Mouse (Mus musculus): ENCODE results near the gene Slc22a18. TPM values are rescaled to one million over a fixed set of nuclear protein-coding genes. Genes with fewer than 3 reads are reported as not detected.
A peak's percentile ranks its signal among the peaks of the same experiment; 100 is the strongest.

Slc22a18 gene
- total and polyA plus RNA-seq, 3 experiments: 0.48 to 2.0 (median 0.76) TPM

DNA sequence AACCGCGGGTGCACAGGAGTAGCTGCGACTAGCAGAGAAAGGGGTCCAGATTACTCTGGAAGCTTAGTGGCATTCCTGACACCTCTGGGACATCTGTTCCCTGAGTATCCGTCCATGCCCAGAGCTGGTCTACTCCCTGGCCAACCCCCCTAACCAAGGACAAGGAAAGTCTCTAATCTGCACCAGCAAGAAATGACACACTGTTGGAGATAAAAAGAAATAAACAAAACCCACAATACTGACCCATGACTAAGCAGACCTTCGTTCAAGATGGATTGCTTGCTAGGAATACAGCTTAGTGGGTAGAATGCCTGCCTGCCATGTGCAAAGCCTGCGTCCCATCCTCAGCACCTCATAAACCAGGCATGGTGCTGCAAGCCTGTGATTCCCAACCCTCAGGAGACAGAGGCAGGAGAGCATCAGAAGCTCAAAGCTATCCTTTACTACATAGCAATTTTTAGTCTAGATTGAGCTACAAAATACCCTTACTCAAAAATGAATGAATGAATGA lies 20.1 kb downstream of the Slc22a18 start:
- DNase-seq (ENCODE audit: extremely low read depth): no peak
- H3K79me2 ChIP-seq (replicated peaks; ENCODE audit: control insufficient read depth, extremely low read depth, insufficient read depth, poor library complexity, severe bottlenecking): no peaks in the 10 kb centered on the region
- no peak overlapping the region for H3K9ac ChIP-seq (ENCODE audit: insufficient read depth, low read depth)
- in situ Hi-C loops (cut with MboI; ENCODE audit: low pct_ligation_motif_present, low pct_unique_long_range_greater_than_20kb, low sequenced_read_pairs): no loop called here
- H3K27me3 ChIP-seq (replicated peaks): peaks cover 74% of the 10 kb centered on the region
- no peaks in the 10 kb centered on the region for H3K9me3 ChIP-seq (replicated peaks; ENCODE audit: low read length)
- TF ChIP-seq TBP (conservative IDR thresholded peaks at IDR 0.05; ENCODE audit: low read depth, low read length) (no peak), GABPA (IDR thresholded peaks at IDR 0.05; ENCODE audit: insufficient replicate concordance, low read depth, low read length) (no peak), TCF12 (IDR thresholded peaks at IDR 0.05; ENCODE audit: low read depth, low read length) (no peak), KAT2A (IDR thresholded peaks at IDR 0.05; ENCODE audit: insufficient replicate concordance, low read length) (no peak), CHD1 (IDR thresholded peaks at IDR 0.05; ENCODE audit: low read depth, low read length) (no peak), ELF1 (IDR thresholded peaks at IDR 0.05; ENCODE audit: low read depth, low read length) (no peak), IRF4 (IDR thresholded peaks at IDR 0.05; ENCODE audit: low read depth, low read length) (no peak), MEF2A (IDR thresholded peaks at IDR 0.05; ENCODE audit: borderline replicate concordance, low read depth, low read length) (no peak), PAX5 (IDR thresholded peaks at IDR 0.05; ENCODE audit: low read length) (no peak), USF1 (IDR thresholded peaks at IDR 0.05; ENCODE audit: low read depth, low read length) (no peak), RCOR1 (conservative IDR thresholded peaks at IDR 0.05; ENCODE audit: low read depth, low read length) (no peak), SMC3 (IDR thresholded peaks at IDR 0.05; ENCODE audit: low read depth, low read length) (no peak), CHD2 (IDR thresholded peaks at IDR 0.05; ENCODE audit: low read length) (no peak), EP300 (IDR thresholded peaks at IDR 0.05; ENCODE audit: low read length) (no peak), MAZ (IDR thresholded peaks at IDR 0.05; ENCODE audit: low read depth, low read length) (no peak), ZC3H11A (IDR thresholded peaks at IDR 0.05; ENCODE audit: low read depth, low read length) (no peak), RAD21 (IDR thresholded peaks at IDR 0.05; ENCODE audit: low read depth, low read length) (no peak), SIN3A (IDR thresholded peaks at IDR 0.05; ENCODE audit: low read length) (no peak)
- dilution Hi-C loops (cut with MboI; ENCODE audit: extremely low pct_ligation_motif_present, extremely low pct_unique_long_range_greater_than_20kb, low sequenced_read_pairs): no loop called here
- no peak overlapping the region for H3K4me2 ChIP-seq (ENCODE audit: insufficient read depth, low read depth, poor library complexity, severe bottlenecking)
- H3K27ac ChIP-seq (ENCODE audit: insufficient read depth, low read depth): no peak overlapping the region
- H3K36me3 ChIP-seq (replicated peaks in 1 of 2; ENCODE audit: control insufficient read depth in 1 of 2, insufficient read depth in 1 of 2, low read length in 1 of 2): no peaks in the 10 kb centered on the region
- no peaks in the 10 kb centered on the region for H3K4me1 ChIP-seq (ENCODE audit: control insufficient read depth in 1 of 2, insufficient read depth in 2 of 2)
- H3K4me3 ChIP-seq (replicated peaks in 1 of 3; ENCODE audit: low read depth in 2 of 3, low read length in 2 of 3, poor library complexity in 1 of 3): no peak overlapping the region

DNA sequence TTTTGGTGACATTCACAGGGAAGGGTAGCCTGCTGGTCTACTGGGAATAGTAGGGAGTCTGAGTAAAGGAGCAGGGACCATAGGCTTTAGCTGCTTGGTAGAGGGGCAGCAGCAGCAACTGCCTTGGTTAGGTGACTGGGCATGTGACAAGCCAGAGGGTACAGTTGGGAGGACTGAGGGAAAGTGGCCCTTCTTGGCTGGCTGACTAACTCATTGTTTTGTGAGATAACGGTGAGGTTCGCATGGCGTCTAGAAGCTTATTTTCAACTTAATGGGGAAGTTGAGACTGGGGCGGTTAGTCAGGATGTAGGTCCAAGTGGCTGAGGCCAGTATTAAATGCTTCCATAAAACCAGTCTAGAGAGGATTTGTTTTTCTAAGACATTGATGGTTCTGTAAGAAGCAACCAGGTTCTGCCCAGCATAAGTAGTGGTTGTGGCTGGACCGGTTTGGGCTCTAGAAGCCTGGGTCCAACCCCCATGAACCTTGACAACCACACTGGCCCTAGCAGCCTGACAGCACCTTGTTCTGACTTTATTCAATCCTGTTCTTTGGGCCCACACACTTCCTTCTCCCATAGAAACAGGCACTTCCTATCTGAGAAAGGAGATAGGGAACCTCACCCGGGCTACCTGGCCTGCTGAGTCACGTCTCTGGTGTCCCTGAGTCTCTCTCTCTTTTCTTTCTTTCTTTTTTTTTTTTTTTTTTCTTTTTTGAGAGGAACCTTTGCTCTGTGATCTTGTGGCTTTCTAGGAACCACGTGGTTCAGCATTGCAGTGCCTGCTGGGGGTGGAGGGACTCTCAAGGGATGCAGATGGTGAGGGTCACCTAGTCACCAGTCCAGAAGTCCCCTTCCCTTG lies 21.8 kb downstream of the Slc22a18 start:
- no peak overlapping the region for H3K4me2 ChIP-seq (ENCODE audit: insufficient read depth, low read depth, poor library complexity, severe bottlenecking)
- in situ Hi-C loops (cut with MboI; ENCODE audit: low pct_ligation_motif_present, low pct_unique_long_range_greater_than_20kb, low sequenced_read_pairs): no loop called here
- H3K9me3 ChIP-seq (replicated peaks; ENCODE audit: low read length): no peaks in the 10 kb centered on the region
- no peak for DNase-seq (ENCODE audit: extremely low read depth)
- no peaks in the 10 kb centered on the region for H3K79me2 ChIP-seq (replicated peaks; ENCODE audit: control insufficient read depth, extremely low read depth, insufficient read depth, poor library complexity, severe bottlenecking)
- no peak overlapping the region for H3K4me3 ChIP-seq (replicated peaks in 1 of 3; ENCODE audit: low read depth in 2 of 3, low read length in 2 of 3, poor library complexity in 1 of 3)
- peaks cover 73% of the 10 kb centered on the region for H3K27me3 ChIP-seq (replicated peaks)
- no peaks in the 10 kb centered on the region for H3K36me3 ChIP-seq (replicated peaks in 1 of 2; ENCODE audit: control insufficient read depth in 1 of 2, insufficient read depth in 1 of 2, low read length in 1 of 2)
- dilution Hi-C loops (cut with MboI; ENCODE audit: extremely low pct_ligation_motif_present, extremely low pct_unique_long_range_greater_than_20kb, low sequenced_read_pairs): no loop called here
- H3K4me1 ChIP-seq (ENCODE audit: control insufficient read depth in 1 of 2, insufficient read depth in 2 of 2): no peaks in the 10 kb centered on the region
- H3K9ac ChIP-seq (ENCODE audit: insufficient read depth, low read depth): no peak overlapping the region
- TF ChIP-seq USF2 (conservative IDR thresholded peaks at IDR 0.05; ENCODE audit: low read depth, low read length) (no peak), ZNF384 (IDR thresholded peaks at IDR 0.05; ENCODE audit: low read depth, low read length) (peak; percentile 50; the same call in 1 of the 2 replicates)
- H3K27ac ChIP-seq (ENCODE audit: insufficient read depth, low read depth): no peak overlapping the region
